Mouse (Mus musculus) spleen, adult 2 months (tissue): Measurements from ENCODE around the gene Tldc2.

Source experiments
- CTCF ChIP-seq: fragments of 200-500 bp; IDR thresholded peaks from 2 replicates; pipeline ENCODE4 v1.5.1; 2011; ENCODE audit warnings: mild to moderate bottlenecking, inconsistent platforms; ENCODE audit not compliant: insufficient read depth, insufficient read length, insufficient replicate concordance; ENCODE audit errors: extremely low read depth
- POLR2A ChIP-seq: fragments of 200-500 bp; IDR thresholded peaks from 2 replicates; pipeline ENCODE4 v1.6.1; 2011; ENCODE audit warnings: low read depth, low read length, inconsistent platforms

DNA sequence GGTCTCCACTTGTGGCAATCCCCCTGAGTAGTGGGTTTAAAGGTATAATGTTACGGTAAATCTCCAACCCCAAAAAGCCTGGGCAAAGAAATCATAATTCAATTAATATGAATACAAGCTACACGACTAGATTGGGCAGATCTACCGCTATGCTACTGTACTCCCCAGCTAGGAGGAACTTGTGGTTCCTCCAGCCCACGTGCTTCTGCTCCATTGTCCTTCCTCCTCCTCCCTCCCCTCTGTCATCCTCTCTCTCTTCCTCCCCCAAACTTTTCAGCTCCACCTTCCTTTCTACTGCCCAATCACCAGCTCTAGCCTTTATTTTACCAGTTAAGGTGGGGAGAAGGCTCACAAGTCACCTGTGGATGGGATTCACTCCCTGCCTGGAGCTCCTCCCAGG lies 21.4 kb downstream of the Tldc2 start:
- TF ChIP-seq CTCF, result no peak
- TF ChIP-seq POLR2A, result no peak
